Mouse (Mus musculus) hindbrain, embryonic 10.5 days (tissue): ENCODE results near the gene Spock3. TPM values are rescaled to one million over a fixed set of nuclear protein-coding genes. Genes with fewer than 3 reads are reported as not detected.

Experiments
- DNase-seq: peaks from one replicate; pipeline ENCODE4 v3.0.0-alpha.2; 2017; ENCODE audit warnings: low spot score
- H3K27ac ChIP-seq: fragments of 300-500 bp; sonication (generic); 2 replicates; pipeline ENCODE4 v1.5.1; 2016; ENCODE audit warnings: mild to moderate bottlenecking, moderate library complexity
- H3K27me3 ChIP-seq: fragments of 300-500 bp; sonication (generic); 2 replicates; pipeline ENCODE4 v1.6.1; 2016; ENCODE audit warnings: mild to moderate bottlenecking; ENCODE audit not compliant: poor library complexity, insufficient read depth, severe bottlenecking
- H3K36me3 ChIP-seq: fragments of 300-500 bp; sonication (generic); 2 replicates; pipeline ENCODE4 v1.6.1; 2016; ENCODE audit warnings: mild to moderate bottlenecking, moderate library complexity
- H3K4me1 ChIP-seq: fragments of 300-500 bp; sonication (generic); replicated peaks from 2 replicates; pipeline ENCODE4 v1.6.1; 2016; ENCODE audit warnings: mild to moderate bottlenecking
- H3K4me3 ChIP-seq: fragments of 300-500 bp; sonication (generic); 2 replicates; pipeline ENCODE4 v1.5.1; 2016; ENCODE audit warnings: mild to moderate bottlenecking, moderate library complexity
- H3K9me3 ChIP-seq: fragments of 300-500 bp; sonication (generic); 2 replicates; pipeline ENCODE4 v1.6.1; 2016; ENCODE audit warnings: mild to moderate bottlenecking, moderate library complexity
- WGBS: fragments of 180-500 bp; shearing (Covaris S2); methylation state at CpG from one replicate; pipeline ENCODE4 v1.1.7; 2016; 5-methylcytosine and 5-hydroxymethylcytosine counted together
- polyA plus RNA-seq: library from polyadenylated mRNA; unstranded; fragments of >200 nt; fragmentation: Nextera tagmentation; extraction: Ambion mirVana; gene quantifications from 2 replicates; pipeline ENCODE4 v1.2.1, GENCODE M21; 2016

Spock3 gene
- polyA plus RNA-seq, 1 experiment from 2014 or later, result 11.5 TPM

GRCm38 (mm10) chr8:63169956-63170355 is 219.1 kb downstream of the Spock3 start:
- H3K27me3 ChIP-seq, result no peaks in the 10 kb centered on the region
- no peaks in the 10 kb centered on the region for H3K4me1 ChIP-seq
- DNase-seq, result no peak
- no peaks in the 10 kb centered on the region for H3K9me3 ChIP-seq
- no peaks in the 10 kb centered on the region for H3K36me3 ChIP-seq
- H3K27ac ChIP-seq, result no peak overlapping the region
- no peak overlapping the region for H3K4me3 ChIP-seq

GRCm38 (mm10) chr8:63181272-63181671 is 230.5 kb downstream of the Spock3 start:
- Histone ChIP-seq H3K27ac (no peak overlapping the region), H3K27me3 (no peaks in the 10 kb centered on the region), H3K4me3 (no peak overlapping the region), H3K36me3 (no peaks in the 10 kb centered on the region), H3K9me3 (no peaks in the 10 kb centered on the region), H3K4me1 (no peaks in the 10 kb centered on the region)
- whole genome bisulfite sequencing, result 97% methylated on average over 1 of the region's 1 CpGs
- no peak for DNase-seq

- no peaks in the 10 kb centered on the region for H3K36me3 ChIP-seq
- H3K27ac ChIP-seq, result no peak overlapping the region
- no peaks in the 10 kb centered on the region for H3K4me1 ChIP-seq
- no peaks in the 10 kb centered on the region for H3K9me3 ChIP-seq
- H3K4me3 ChIP-seq, result no peak overlapping the region
- no peaks in the 10 kb centered on the region for H3K27me3 ChIP-seq
- DNase-seq, result no peak
Measured at GRCm38 (mm10) chr8:63258812-63259385, 308.1 kb downstream of the Spock3 start.

- Histone ChIP-seq H3K9me3 (no peaks in the 10 kb centered on the region), H3K27me3 (no peaks in the 10 kb centered on the region), H3K27ac (no peak overlapping the region), H3K4me1 (no peaks in the 10 kb centered on the region), H3K4me3 (no peak overlapping the region), H3K36me3 (no peaks in the 10 kb centered on the region)
- no peak for DNase-seq
- 78% methylated on average over 4 of the region's 4 CpGs for WGBS
Measured at GRCm38 (mm10) chr8:63262516-63262915, 311.7 kb downstream of the Spock3 start.

GRCm38 (mm10) chr8:63335366-63335765 is 384.6 kb downstream of the Spock3 start:
- no peaks in the 10 kb centered on the region for H3K9me3 ChIP-seq
- 94% methylated on average over 1 of the region's 1 CpGs for WGBS

GRCm38 (mm10) chr8:63368580-63368979 is 417.8 kb downstream of the Spock3 start:
- no peak overlapping the region for H3K27ac ChIP-seq
- no peak overlapping the region for H3K4me3 ChIP-seq
- 86% methylated on average over 6 of the region's 6 CpGs for WGBS
- H3K4me1 ChIP-seq, result no peaks in the 10 kb centered on the region
- DNase-seq, result no peak
- H3K36me3 ChIP-seq, result no peaks in the 10 kb centered on the region
- no peaks in the 10 kb centered on the region for H3K27me3 ChIP-seq
- H3K9me3 ChIP-seq, result no peaks in the 10 kb centered on the region

More at GRCm38 (mm10) chr8:63335366-63335765, 384.6 kb downstream of the Spock3 start:
- no peaks in the 10 kb centered on the region for H3K27me3 ChIP-seq
- H3K4me3 ChIP-seq, result no peak overlapping the region
- no peak overlapping the region for H3K27ac ChIP-seq
- H3K36me3 ChIP-seq, result no peaks in the 10 kb centered on the region
- DNase-seq, result no peak
- no peaks in the 10 kb centered on the region for H3K4me1 ChIP-seq

- H3K4me1 ChIP-seq, result no peaks in the 10 kb centered on the region
- H3K36me3 ChIP-seq, result no peaks in the 10 kb centered on the region
- no peaks in the 10 kb centered on the region for H3K9me3 ChIP-seq
- DNase-seq, result no peak
- no peak overlapping the region for H3K27ac ChIP-seq
- H3K4me3 ChIP-seq, result no peak overlapping the region
- no peaks in the 10 kb centered on the region for H3K27me3 ChIP-seq
Measured at GRCm38 (mm10) chr8:63397659-63398058, 446.9 kb downstream of the Spock3 start.
